Mouse (Mus musculus) c-Kit-positive CD71-negative TER-119-negative erythroid progenitor cells, embryonic 14.5 days (primary cell): ENCODE results near the gene Nup93.
A peak's percentile ranks its signal among the peaks of the same experiment; 100 is the strongest.

Experiments used
- DNase-seq: peaks from one replicate; pipeline ENCODE4 v3.0.0-alpha.2; 2013; ENCODE audit warnings: low read depth

Nup93 gene

GRCm38 (mm10) chr8:94320036-94320435 lies 105.7 kb downstream of the Nup93 start:
- no peak for DNase-seq

- no peak for DNase-seq
Observed at GRCm38 (mm10) chr8:94322083-94322482, 107.7 kb downstream of the Nup93 start.

- no peak for DNase-seq
Observed at GRCm38 (mm10) chr8:94323041-94323440, 108.7 kb downstream of the Nup93 start.

- DNase-seq: no peak
Observed at GRCm38 (mm10) chr8:94324071-94324470, 109.7 kb downstream of the Nup93 start.

- DNase-seq: no peak
Observed at GRCm38 (mm10) chr8:94326016-94326415, 111.7 kb downstream of the Nup93 start.

- DNase-seq: no peak
Observed at GRCm38 (mm10) chr8:94328932-94329728, 114.8 kb downstream of the Nup93 start, which contains the start of gene Slc12a3. Slc12a3 (plus strand) TSS chr8:94329201.

- DNase-seq: peak; percentile 73
Observed at GRCm38 (mm10) chr8:94330733-94331132, 116.4 kb downstream of the Nup93 start.

GRCm38 (mm10) chr8:94333345-94333744 lies 119.0 kb downstream of the Nup93 start:
- DNase-seq: peak; percentile 16

- DNase-seq: no peak
Observed at GRCm38 (mm10) chr8:94337559-94337958, 123.2 kb downstream of the Nup93 start.

- no peak for DNase-seq
Observed at GRCm38 (mm10) chr8:94340796-94341195, 126.4 kb downstream of the Nup93 start.

GRCm38 (mm10) chr8:94342691-94343090 lies 128.3 kb downstream of the Nup93 start:
- no peak for DNase-seq

- peak; percentile 64 for DNase-seq
Observed at GRCm38 (mm10) chr8:94343290-94343689, 128.9 kb downstream of the Nup93 start.

- no peak for DNase-seq
Observed at GRCm38 (mm10) chr8:94343778-94344320, 129.5 kb downstream of the Nup93 start.

- DNase-seq: no peak
Observed at GRCm38 (mm10) chr8:94345657-94346056, 131.3 kb downstream of the Nup93 start.

GRCm38 (mm10) chr8:94346264-94346663 lies 131.9 kb downstream of the Nup93 start:
- DNase-seq: no peak

GRCm38 (mm10) chr8:94348425-94348824 lies 134.1 kb downstream of the Nup93 start:
- no peak for DNase-seq

- DNase-seq: no peak
Observed at GRCm38 (mm10) chr8:94354069-94354531, 139.7 kb downstream of the Nup93 start.

- no peak for DNase-seq
Observed at GRCm38 (mm10) chr8:94354571-94354970, 140.2 kb downstream of the Nup93 start.

GRCm38 (mm10) chr8:94357220-94357619 lies 142.9 kb downstream of the Nup93 start:
- no peak for DNase-seq

GRCm38 (mm10) chr8:94358541-94358940 lies 144.2 kb downstream of the Nup93 start:
- no peak for DNase-seq

GRCm38 (mm10) chr8:94361774-94362431 lies 147.5 kb downstream of the Nup93 start:
- DNase-seq: no peak

- no peak for DNase-seq
Observed at GRCm38 (mm10) chr8:94362607-94363239, 148.4 kb downstream of the Nup93 start.
